Mouse (Mus musculus) thymus, adult 2 months (tissue): ENCODE measurements around the gene Sf3b4. TPM values are rescaled to one million over a fixed set of nuclear protein-coding genes. Genes with fewer than 3 reads are reported as not detected.
"Not testable (repeated sequence)": the region's sequence is repeated elsewhere in the genome, so short reads cannot be mapped to it uniquely, and the experiment has no call there.

Experiments
- DNase-seq: peaks from one replicate; pipeline ENCODE4 v3.0.0; 2021
- H3K27ac ChIP-seq: fragments of 200-500 bp; 2 replicates; pipeline ENCODE4 v1.5.1; 2012; ENCODE audit warnings: low read length, control low read depth; ENCODE audit not compliant: control insufficient read depth, insufficient read depth
- H3K27me3 ChIP-seq: fragments of 200-500 bp; 2 replicates; pipeline ENCODE4 v1.6.1; 2012; ENCODE audit warnings: mild to moderate bottlenecking, low read length, moderate library complexity, mixed read lengths; ENCODE audit not compliant: control insufficient read depth, insufficient read depth
- H3K36me3 ChIP-seq: fragments of 200-500 bp; 2 replicates; pipeline ENCODE4 v1.6.1; 2012; ENCODE audit warnings: mild to moderate bottlenecking, low read length, moderate library complexity; ENCODE audit not compliant: control insufficient read depth, insufficient read depth
- H3K4me1 ChIP-seq: fragments of 200-500 bp; replicated peaks from 2 replicates; pipeline ENCODE4 v1.6.1; 2012; ENCODE audit warnings: low read length; ENCODE audit not compliant: control insufficient read depth, insufficient read depth
- H3K4me3 ChIP-seq: fragments of 200-500 bp; 2 replicates; pipeline ENCODE4 v1.5.1; 2012; ENCODE audit warnings: mild to moderate bottlenecking, low read length, control low read depth, moderate library complexity; ENCODE audit not compliant: control insufficient read depth, insufficient read depth
- CTCF ChIP-seq: fragments of 200-500 bp; IDR thresholded peaks from 2 replicates; pipeline ENCODE4 v1.5.1; 2012; ENCODE audit warnings: mild to moderate bottlenecking, control low read depth, low read length, moderate library complexity, borderline replicate concordance; ENCODE audit not compliant: control insufficient read depth, poor library complexity, insufficient read depth; ENCODE audit errors: extremely low read depth
- POLR2A ChIP-seq: fragments of 200-500 bp; IDR thresholded peaks from 2 replicates; pipeline ENCODE4 v1.6.1; 2012; ENCODE audit warnings: mild to moderate bottlenecking, low read length, control low read depth, moderate library complexity; ENCODE audit not compliant: control insufficient read depth, poor library complexity, insufficient read depth; ENCODE audit errors: extremely low read depth
- WGBS: fragments of 180-500 bp; shearing (Covaris S2); methylation state at CpG from one replicate; pipeline ENCODE4 v1.1.7; 2018; 5-methylcytosine and 5-hydroxymethylcytosine counted together
- polyA plus RNA-seq: library from polyadenylated mRNA; depleted of rRNA; stranded (reverse); fragments of >200 nt; gene quantifications from 2 replicates; pipeline ENCODE4 v1.2.3, GENCODE M21; 2012

Sf3b4 gene
- polyA plus RNA-seq, 1 experiment, result 175 TPM

- DNase-seq, result no peak
- TF ChIP-seq CTCF, result no peak
- TF ChIP-seq POLR2A, result no peak
- no peak overlapping the region for H3K4me3 ChIP-seq
- 61% methylated on average over 15 of the region's 15 CpGs for WGBS
- H3K27me3 ChIP-seq, result no peaks in the 10 kb centered on the region
- H3K36me3 ChIP-seq, result no peaks in the 10 kb centered on the region
- no peaks in the 10 kb centered on the region for H3K4me1 ChIP-seq
- no peak overlapping the region for H3K27ac ChIP-seq
Observed at GRCm38 (mm10) chr3:96209242-96209641, 37.1 kb downstream of the Sf3b4 start.

DNA sequence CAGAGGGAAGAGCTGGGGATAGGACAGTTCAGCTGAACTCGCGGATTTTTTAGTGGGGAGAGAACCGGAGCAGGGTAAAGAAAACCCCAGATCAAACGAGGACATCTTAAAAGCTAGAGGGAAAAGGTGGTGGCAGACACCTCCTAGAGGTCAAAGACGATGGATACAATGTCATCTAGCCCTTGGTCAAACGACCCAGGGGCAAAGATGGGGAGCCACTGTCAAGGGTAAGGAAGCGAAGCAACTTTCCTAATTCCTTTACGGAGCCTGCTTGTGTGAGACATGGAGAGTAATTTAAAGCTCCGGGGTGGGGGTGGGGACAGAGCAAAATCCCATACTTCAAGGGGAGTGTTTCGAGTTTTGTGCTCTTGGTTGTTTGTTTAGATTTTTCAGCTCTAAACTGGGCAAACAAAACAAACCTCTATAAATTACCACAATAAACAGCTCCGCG is 47.1 kb downstream of the Sf3b4 start:
- no peaks in the 10 kb centered on the region for H3K27me3 ChIP-seq
- under 1% methylated on average over 12 of the region's 12 CpGs for WGBS
- no peak for TF ChIP-seq POLR2A
- TF ChIP-seq CTCF, result no peak
- peak overlapping the region; percentile 49 for H3K4me3 ChIP-seq
- DNase-seq, result peak; percentile 56
- H3K27ac ChIP-seq, result peak overlapping the region; percentile 90
- peaks cover 17% of the 10 kb centered on the region for H3K4me1 ChIP-seq
- H3K36me3 ChIP-seq, result no peaks in the 10 kb centered on the region

GRCm38 (mm10) chr3:96219661-96220130 is 47.6 kb downstream of the Sf3b4 start, which contains the start of the genes Bola1 and Hist2h2ab:
Gene Bola1 (minus strand): TSS chr3:96219709.
Gene Hist2h2ab (plus strand): TSS chr3:96219865.
- TF ChIP-seq POLR2A, result peak; percentile 86
- TF ChIP-seq CTCF, result peak; percentile 42; the same call in 1 of the 2 replicates
- H3K4me1 ChIP-seq, result peaks cover 18% of the 10 kb centered on the region
- no peaks in the 10 kb centered on the region for H3K36me3 ChIP-seq
- peak within 1 kb of the TSS; percentile 98 for H3K27ac ChIP-seq
- H3K4me3 ChIP-seq, result peak within 1 kb of the TSS; percentile 80
- peak; percentile 79 for DNase-seq
- H3K27me3 ChIP-seq, result no peaks in the 10 kb centered on the region
- under 1% methylated on average over 37 of the region's 37 CpGs for WGBS

- Histone ChIP-seq H3K4me3 (peak overlapping the region; percentile 80), H3K27ac (peak overlapping the region; percentile 98), H3K4me1 (peaks cover 21% of the 10 kb centered on the region)
- peak; percentile 77 for TF ChIP-seq POLR2A
- not testable (repeated sequence) for H3K27me3 ChIP-seq, H3K36me3 ChIP-seq, DNase-seq
- WGBS, result under 1% methylated on average over 34 of the region's 47 CpGs
Observed at GRCm38 (mm10) chr3:96220131-96220764, 48.1 kb downstream of the Sf3b4 start.

DNA sequence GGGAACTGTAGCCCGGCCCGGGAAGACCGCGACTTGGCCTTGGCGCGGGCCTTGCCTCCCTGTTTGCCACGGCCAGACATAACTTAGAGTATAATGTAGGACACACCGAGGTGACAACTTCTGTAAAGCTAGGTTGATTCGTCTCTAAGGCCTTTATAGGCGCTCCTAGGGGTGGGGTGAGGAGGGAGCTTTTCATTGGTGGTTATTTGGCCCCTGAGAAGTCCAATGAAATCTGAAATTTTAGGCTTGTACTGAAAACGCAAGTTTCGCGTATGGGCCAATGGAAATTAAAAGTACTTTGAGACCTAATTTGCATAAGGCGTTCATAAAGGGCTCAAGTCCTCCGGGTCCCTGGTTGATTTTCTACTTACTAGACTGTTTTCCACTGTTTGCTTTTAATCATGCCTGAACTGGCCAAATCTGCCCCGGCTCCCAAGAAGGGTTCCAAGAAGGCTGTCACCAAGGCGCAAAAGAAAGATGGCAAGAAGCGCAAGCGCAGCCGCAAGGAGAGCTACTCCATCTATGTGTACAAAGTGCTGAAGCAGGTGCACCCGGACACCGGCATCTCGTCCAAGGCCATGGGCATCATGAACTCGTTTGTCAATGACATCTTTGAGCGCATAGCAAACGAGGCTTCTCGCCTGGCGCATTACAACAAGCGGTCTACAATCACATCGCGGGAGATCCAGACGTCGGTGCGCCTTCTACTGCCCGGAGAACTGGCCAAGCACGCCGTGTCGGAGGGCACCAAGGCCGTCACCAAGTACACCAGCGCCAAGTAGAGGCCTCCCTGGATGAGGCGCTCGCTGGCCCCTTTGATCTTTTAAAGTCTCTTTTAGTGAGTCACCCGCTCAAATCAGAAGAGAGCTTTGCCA is 48.9 kb downstream of the Sf3b4 start, which contains the start of the genes Hist2h2ac and Hist2h2be:
TSS of gene Hist2h2ac (minus strand) at position 116 of the 875 bp plus-strand sequence.
TSS of gene Hist2h2be (plus strand) at position 355 of the 875 bp plus-strand sequence.
- peaks cover 23% of the 10 kb centered on the region for H3K4me1 ChIP-seq
- no peaks in the 10 kb centered on the region for H3K27me3 ChIP-seq
- peak within 1 kb of the TSS; percentile 98 for H3K27ac ChIP-seq
- no peaks in the 10 kb centered on the region for H3K36me3 ChIP-seq
- TF ChIP-seq CTCF, result no peak
- TF ChIP-seq POLR2A, result peak; percentile 50; the same call in 1 of the 2 replicates
- WGBS, result under 1% methylated on average over 43 of the region's 43 CpGs
- H3K4me3 ChIP-seq, result peak within 1 kb of the TSS; percentile 89
- DNase-seq, result peak; percentile 90

GRCm38 (mm10) chr3:96221640-96222038 is 49.5 kb downstream of the Sf3b4 start:
- WGBS, result 8% methylated on average over 9 of the region's 9 CpGs
- peak; percentile 45 for DNase-seq
- Histone ChIP-seq H3K27me3 (no peaks in the 10 kb centered on the region), H3K27ac (peak overlapping the region; percentile 97), H3K4me3 (peak overlapping the region; percentile 89), H3K4me1 (peaks cover 23% of the 10 kb centered on the region), H3K36me3 (no peaks in the 10 kb centered on the region)
- TF ChIP-seq CTCF, result no peak
- no peak for TF ChIP-seq POLR2A
